Mouse (Mus musculus) small intestine, adult 2 months (tissue): ENCODE measurements around the gene Gm9903.
A peak's percentile ranks its signal among the peaks of the same experiment; 100 is the strongest.

Experiments used
- CTCF ChIP-seq: fragments of 200-500 bp; IDR thresholded peaks from 2 replicates; pipeline ENCODE4 v1.5.1; 2012; ENCODE audit warnings: low read depth, mild to moderate bottlenecking, control low read depth, inconsistent platforms, low read length, moderate library complexity, mixed read lengths; ENCODE audit not compliant: insufficient replicate concordance, insufficient read length; ENCODE audit errors: extremely low read depth
- POLR2A ChIP-seq: fragments of 200-500 bp; IDR thresholded peaks from 2 replicates; pipeline ENCODE4 v1.6.1; 2012; ENCODE audit warnings: low read depth, mild to moderate bottlenecking, control low read depth, inconsistent platforms, low read length, moderate library complexity

GRCm38 (mm10) chr5:33657787-33658663 is 28.3 kb downstream of the Gm9903 start, which contains the start of the genes Tacc3 and Tmem129:
- no peak for TF ChIP-seq CTCF
- peak; percentile 66 for TF ChIP-seq POLR2A
